Mouse (Mus musculus) limb, embryonic 12.5 days (tissue): Measurements from ENCODE around the gene Pcgf5. TPM values are rescaled to one million over a fixed set of nuclear protein-coding genes. Genes with fewer than 3 reads are reported as not detected.

Experiments
- ATAC-seq: fragments of 200-750 bp; cut with Nextera tagmentation; 2 replicates; pipeline ENCODE4 v1.8.0; 2017; ENCODE audit warnings: low read depth, moderate TSS enrichment; ENCODE audit not compliant: insufficient number of reproducible peaks, insufficient read depth, low FRiP score, low TSS enrichment
- H3K27ac ChIP-seq: fragments of 300-500 bp; sonication (generic); 2 replicates; pipeline ENCODE4 v1.5.1; 2016; ENCODE audit warnings: mild to moderate bottlenecking, moderate library complexity
- H3K27me3 ChIP-seq: fragments of 300-500 bp; sonication (generic); 2 replicates; pipeline ENCODE4 v1.6.1; 2016; ENCODE audit warnings: mild to moderate bottlenecking, moderate library complexity
- H3K36me3 ChIP-seq: fragments of 300-500 bp; sonication (generic); 2 replicates; pipeline ENCODE4 v1.6.1; 2016; ENCODE audit warnings: mild to moderate bottlenecking, moderate library complexity
- H3K4me1 ChIP-seq: fragments of 300-500 bp; sonication (generic); replicated peaks from 2 replicates; pipeline ENCODE4 v1.6.1; 2016
- H3K4me2 ChIP-seq: fragments of 300-500 bp; sonication (generic); 2 replicates; pipeline ENCODE4 v1.6.1; 2016; ENCODE audit warnings: mild to moderate bottlenecking, moderate library complexity
- H3K4me3 ChIP-seq: fragments of 300-500 bp; sonication (generic); replicated peaks from 2 replicates; pipeline ENCODE4 v1.5.1; 2016; ENCODE audit warnings: mild to moderate bottlenecking
- H3K9ac ChIP-seq: fragments of 300-500 bp; sonication (generic); replicated peaks from 2 replicates; pipeline ENCODE4 v1.6.1; 2016; ENCODE audit warnings: mild to moderate bottlenecking, moderate library complexity
- H3K9me3 ChIP-seq: fragments of 300-500 bp; sonication (generic); 2 replicates; pipeline ENCODE4 v1.6.1; 2016; ENCODE audit warnings: mild to moderate bottlenecking, moderate library complexity
- WGBS: fragments of 180-500 bp; shearing (Covaris S2); methylation state at CpG from one replicate; pipeline ENCODE4 v1.1.7; 2016; 5-methylcytosine and 5-hydroxymethylcytosine counted together
- polyA plus RNA-seq: library from polyadenylated mRNA; unstranded; fragments of >200 nt; fragmentation: Nextera tagmentation; extraction: Ambion mirVana; gene quantifications from 2 replicates; pipeline ENCODE4 v1.2.1, GENCODE M21; 2016

The Pcgf5 gene
- polyA plus RNA-seq, 1 experiment from 2014 or later: 5.6 TPM

GRCm38 (mm10) chr19:36350181-36350580 is 2.1 kb downstream of the Pcgf5 start:
- 82% methylated on average over 11 of the region's 11 CpGs for WGBS
- Histone ChIP-seq H3K27me3 (peaks cover 60% of the 10 kb centered on the region), H3K27ac (no peak overlapping the region), H3K9ac (no peak overlapping the region), H3K4me3 (no peak overlapping the region), H3K4me2 (no peak overlapping the region), H3K36me3 (no peaks in the 10 kb centered on the region), H3K9me3 (no peaks in the 10 kb centered on the region), H3K4me1 (peaks cover 6% of the 10 kb centered on the region; the same call in 1 of the 2 replicates)
- ATAC-seq: no peak

DNA sequence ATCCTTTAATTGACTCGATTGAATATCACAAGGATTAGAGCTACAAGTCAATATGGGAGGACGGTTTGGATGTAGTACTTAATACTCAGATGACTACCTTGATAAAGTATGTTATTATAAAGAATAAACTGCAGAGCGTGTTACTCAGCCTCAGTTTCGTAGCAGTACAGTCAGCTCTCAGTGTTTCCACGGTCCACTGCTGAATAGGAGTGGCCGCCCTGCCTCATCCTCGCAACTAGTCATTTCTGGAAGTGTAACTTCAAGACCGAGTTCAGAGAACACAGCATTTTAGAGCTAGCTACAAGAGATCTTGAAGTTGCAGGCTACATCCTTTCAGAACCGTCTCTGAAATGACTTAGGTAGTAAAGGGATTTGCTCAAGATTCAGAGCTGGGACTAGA is 2.8 kb downstream of the Pcgf5 start:
- Histone ChIP-seq H3K9ac (no peak overlapping the region), H3K27ac (no peak overlapping the region), H3K9me3 (no peaks in the 10 kb centered on the region), H3K4me3 (no peak overlapping the region), H3K36me3 (no peaks in the 10 kb centered on the region), H3K4me2 (no peak overlapping the region), H3K27me3 (peaks cover 53% of the 10 kb centered on the region), H3K4me1 (peaks cover 6% of the 10 kb centered on the region; the same call in 1 of the 2 replicates)
- no peak for ATAC-seq
- WGBS: 94% methylated on average over 9 of the region's 9 CpGs

DNA sequence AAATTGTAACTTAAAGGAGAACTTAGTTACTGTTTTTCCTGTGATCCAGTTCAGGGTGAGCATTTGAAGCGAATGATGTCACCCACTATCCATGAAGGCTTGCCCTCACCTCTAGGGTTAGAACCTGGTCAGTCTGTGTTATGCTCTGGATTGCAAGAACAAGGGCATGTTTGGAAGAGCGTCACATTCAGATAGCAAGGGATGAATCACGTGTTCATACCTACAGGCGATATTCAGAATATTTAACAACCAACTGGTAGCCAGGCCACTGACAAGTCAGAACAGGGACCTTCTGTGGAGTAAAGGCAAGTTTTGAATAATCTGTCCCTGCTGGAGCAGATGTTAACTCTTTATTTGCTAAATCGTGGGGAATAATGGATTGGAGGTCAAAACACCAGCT is 14.4 kb downstream of the Pcgf5 start:
- no peak for ATAC-seq

GRCm38 (mm10) chr19:36364757-36365156 is 16.6 kb downstream of the Pcgf5 start:
- WGBS: 88% methylated on average over 8 of the region's 8 CpGs
- H3K27ac ChIP-seq: no peak overlapping the region
- H3K4me2 ChIP-seq: no peak overlapping the region
- no peak for ATAC-seq
- no peak overlapping the region for H3K4me3 ChIP-seq
- H3K27me3 ChIP-seq: no peaks in the 10 kb centered on the region
- no peaks in the 10 kb centered on the region for H3K36me3 ChIP-seq
- H3K4me1 ChIP-seq: no peaks in the 10 kb centered on the region
- no peaks in the 10 kb centered on the region for H3K9me3 ChIP-seq
- H3K9ac ChIP-seq: no peak overlapping the region

More for the DNA sequence above, 14.4 kb downstream of the Pcgf5 start:
- H3K36me3 ChIP-seq: no peaks in the 10 kb centered on the region
- 91% methylated on average over 5 of the region's 5 CpGs for WGBS
- H3K4me3 ChIP-seq: no peak overlapping the region
- H3K27me3 ChIP-seq: no peaks in the 10 kb centered on the region
- H3K27ac ChIP-seq: no peak overlapping the region
- no peaks in the 10 kb centered on the region for H3K9me3 ChIP-seq
- H3K4me2 ChIP-seq: no peak overlapping the region
- no peaks in the 10 kb centered on the region for H3K4me1 ChIP-seq
- H3K9ac ChIP-seq: no peak overlapping the region

DNA sequence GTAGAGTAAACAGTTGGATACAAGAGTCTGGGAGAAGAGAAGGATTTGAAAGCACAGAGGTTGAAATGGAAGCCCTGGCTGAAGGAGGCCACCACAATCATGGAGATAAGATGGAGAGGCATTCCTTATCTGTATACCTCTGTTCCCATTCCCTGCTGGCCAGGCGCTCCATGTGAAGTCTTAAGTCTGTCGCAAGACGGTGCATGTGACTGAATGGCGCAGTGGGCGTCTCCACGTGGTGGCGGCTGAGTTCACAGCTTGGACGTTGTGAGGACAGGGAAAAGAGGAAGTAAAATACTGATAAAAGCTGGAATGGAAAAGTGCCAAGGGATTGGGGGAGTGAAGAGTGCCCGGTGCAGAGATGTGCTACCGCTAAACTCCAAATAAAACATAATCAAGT is 23.4 kb downstream of the Pcgf5 start:
- WGBS: 74% methylated on average over 10 of the region's 10 CpGs
- Histone ChIP-seq H3K4me1 (0 out of 2 replicates have a peak, but pooled peaks cover 5% of the 10 kb centered on the region), H3K36me3 (no peaks in the 10 kb centered on the region), H3K27me3 (no peaks in the 10 kb centered on the region), H3K9me3 (no peaks in the 10 kb centered on the region), H3K27ac (no peak overlapping the region), H3K4me3 (no peak overlapping the region), H3K9ac (no peak overlapping the region), H3K4me2 (no peak overlapping the region)
- ATAC-seq: no peak

GRCm38 (mm10) chr19:36373056-36373621 is 25.0 kb downstream of the Pcgf5 start:
- H3K27ac ChIP-seq: no peak overlapping the region
- H3K4me3 ChIP-seq: no peak overlapping the region
- H3K36me3 ChIP-seq: no peaks in the 10 kb centered on the region
- ATAC-seq: no peak
- H3K9ac ChIP-seq: no peak overlapping the region
- 15% methylated on average over 6 of the region's 6 CpGs for WGBS
- H3K27me3 ChIP-seq: peaks cover 7% of the 10 kb centered on the region; the same call in 1 of the 2 replicates
- H3K4me2 ChIP-seq: no peak overlapping the region
- 0 out of 2 replicates have a peak, but pooled peaks cover 5% of the 10 kb centered on the region for H3K4me1 ChIP-seq
- H3K9me3 ChIP-seq: no peaks in the 10 kb centered on the region

DNA sequence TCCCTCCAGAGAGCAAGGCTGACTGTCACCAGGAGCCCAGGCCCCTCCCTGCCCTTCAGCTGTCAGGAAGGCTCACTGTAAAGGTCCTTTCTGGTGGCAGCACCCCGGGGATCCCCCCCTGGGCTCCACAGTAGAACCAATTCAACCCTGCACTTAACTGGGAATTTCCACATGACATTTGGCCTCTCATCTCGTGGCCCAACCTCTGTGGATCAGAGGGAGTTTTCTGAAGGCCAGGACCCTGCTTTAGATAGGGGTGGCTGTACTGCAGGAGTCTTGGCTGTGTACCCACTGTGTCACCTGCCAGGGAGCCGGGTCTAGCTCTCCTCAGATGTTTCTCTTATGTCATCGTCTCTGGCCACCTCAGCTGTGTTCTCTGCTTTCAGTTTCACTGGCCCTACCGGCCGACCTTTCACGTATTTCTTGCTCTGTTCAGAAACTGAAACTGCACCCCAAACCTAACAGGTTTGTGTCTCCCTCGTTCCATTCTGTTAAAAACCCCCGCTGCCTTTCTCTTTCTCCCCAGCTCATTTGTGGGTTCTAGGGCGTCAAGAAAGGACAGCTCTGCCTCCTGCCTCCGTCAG is 27.2 kb downstream of the Pcgf5 start:
- H3K4me3 ChIP-seq: no peak overlapping the region
- H3K4me2 ChIP-seq: no peak overlapping the region
- peaks cover 14% of the 10 kb centered on the region; the same call in 1 of the 2 replicates for H3K27me3 ChIP-seq
- H3K27ac ChIP-seq: no peak overlapping the region
- 78% methylated on average over 11 of the region's 11 CpGs for WGBS
- H3K4me1 ChIP-seq: peaks cover 6% of the 10 kb centered on the region; the same call in 1 of the 2 replicates
- H3K9ac ChIP-seq: no peak overlapping the region
- no peak for ATAC-seq
- no peaks in the 10 kb centered on the region for H3K9me3 ChIP-seq
- no peaks in the 10 kb centered on the region for H3K36me3 ChIP-seq

DNA sequence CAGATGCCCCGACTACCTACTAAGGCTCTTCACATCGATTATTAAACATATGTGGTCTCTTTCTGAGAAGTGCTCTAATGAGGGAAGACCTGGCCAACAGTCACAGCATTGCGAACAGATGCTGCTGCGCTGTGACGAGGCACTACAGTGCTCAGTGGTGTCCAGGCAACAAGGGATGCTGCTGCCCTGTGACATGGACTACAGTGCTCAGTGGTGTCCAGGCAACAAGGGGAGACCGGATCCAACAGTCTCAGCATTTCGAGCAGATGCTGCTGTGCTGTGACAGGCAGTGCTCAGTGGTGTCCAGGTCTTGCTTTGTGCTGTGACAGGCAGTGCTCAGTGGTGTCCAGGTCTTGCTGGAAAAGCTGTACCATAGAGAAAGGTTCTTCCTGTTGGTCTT is 29.6 kb downstream of the Pcgf5 start:
- Histone ChIP-seq H3K27ac (no peak overlapping the region), H3K4me2 (no peak overlapping the region), H3K36me3 (no peaks in the 10 kb centered on the region), H3K4me1 (peaks cover 7% of the 10 kb centered on the region; the same call in 1 of the 2 replicates), H3K27me3 (peaks cover 14% of the 10 kb centered on the region; the same call in 1 of the 2 replicates), H3K9ac (no peak overlapping the region), H3K9me3 (no peaks in the 10 kb centered on the region), H3K4me3 (no peak overlapping the region)
- no peak for ATAC-seq
- WGBS: 92% methylated on average over 7 of the region's 7 CpGs

GRCm38 (mm10) chr19:36378511-36379232 is 30.6 kb downstream of the Pcgf5 start:
- Histone ChIP-seq H3K4me1 (peaks cover 4% of the 10 kb centered on the region; the same call in 1 of the 2 replicates), H3K9me3 (no peaks in the 10 kb centered on the region), H3K4me2 (no peak overlapping the region), H3K27me3 (peaks cover 14% of the 10 kb centered on the region; the same call in 1 of the 2 replicates), H3K4me3 (no peak overlapping the region), H3K9ac (no peak overlapping the region), H3K36me3 (no peaks in the 10 kb centered on the region), H3K27ac (no peak overlapping the region)
- 73% methylated on average over 15 of the region's 15 CpGs for WGBS
- ATAC-seq: no peak

GRCm38 (mm10) chr19:36382901-36383300 is 34.8 kb downstream of the Pcgf5 start:
- H3K4me3 ChIP-seq: no peak overlapping the region
- H3K9me3 ChIP-seq: no peaks in the 10 kb centered on the region
- no peak overlapping the region for H3K27ac ChIP-seq
- no peaks in the 10 kb centered on the region for H3K36me3 ChIP-seq
- H3K9ac ChIP-seq: no peak overlapping the region
- H3K4me2 ChIP-seq: no peak overlapping the region
- H3K4me1 ChIP-seq: peaks cover 4% of the 10 kb centered on the region; the same call in 1 of the 2 replicates
- no peak for ATAC-seq
- 90% methylated on average over 3 of the region's 3 CpGs for WGBS
- H3K27me3 ChIP-seq: peaks cover 8% of the 10 kb centered on the region; the same call in 1 of the 2 replicates

DNA sequence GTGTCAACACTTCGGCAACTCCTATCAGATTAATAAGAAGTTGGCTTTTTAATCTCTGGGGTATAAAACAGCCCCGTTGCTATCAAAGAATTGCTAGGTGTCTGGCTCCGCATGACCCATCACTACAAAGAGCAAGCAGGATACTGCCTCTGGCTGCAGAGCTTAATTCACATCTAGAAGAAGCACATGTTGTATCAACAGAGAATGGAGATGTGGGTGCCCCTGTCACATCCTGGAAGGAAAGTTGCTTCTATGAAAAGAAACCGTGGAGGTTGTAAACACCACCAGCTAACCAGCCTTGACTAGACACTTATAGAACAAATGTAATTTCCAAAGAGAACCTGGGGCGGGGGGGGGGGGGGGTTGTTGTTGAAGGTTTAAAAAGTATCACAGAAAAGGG is 35.9 kb downstream of the Pcgf5 start:
- no peaks in the 10 kb centered on the region for H3K9me3 ChIP-seq
- no peak overlapping the region for H3K9ac ChIP-seq
- H3K4me3 ChIP-seq: no peak overlapping the region
- no peaks in the 10 kb centered on the region for H3K36me3 ChIP-seq
- no peak overlapping the region for H3K27ac ChIP-seq
- 74% methylated on average over 5 of the region's 5 CpGs for WGBS
- no peak for ATAC-seq
- peaks cover 4% of the 10 kb centered on the region; the same call in 1 of the 2 replicates for H3K4me1 ChIP-seq
- no peak overlapping the region for H3K4me2 ChIP-seq
- H3K27me3 ChIP-seq: 0 out of 2 replicates have a peak, but pooled peaks cover 3% of the 10 kb centered on the region
